Comparison of ENCODE assay signal across 7 mouse cellular contexts in genomic region chr17:72836158-72837115, GRCm38 (mm10). TPM values are rescaled to one million over a fixed set of nuclear protein-coding genes. Genes with fewer than 3 reads are reported as not detected.
A peak's percentile ranks its signal among the peaks of the same experiment; 100 is the strongest.
DNase-seq lines count a peak whose midpoint lies in the region; ATAC-seq lines count a peak whose summit lies in the region.

Ypel5 (plus strand) TSS chr17:72836453.

- no peaks in the 10 kb centered on the region for H3K36me3 ChIP-seq in intestine, embryonic 16.5 days (ENCODE audit: control insufficient read depth, insufficient read depth, low read length)
- H3K36me3 ChIP-seq in midbrain, embryonic 11.5 days (ENCODE audit: control insufficient read depth, insufficient read depth, low read length): no peaks in the 10 kb centered on the region

- DNase-seq in adrenal gland, adult 8-10 months: peak; percentile 98
- DNase-seq in embryo, embryonic 9.5 days (ENCODE audit: extremely low spot score): peak; percentile 99
- peak; percentile 99 for DNase-seq in gastrocnemius, postnatal 4 days (ENCODE audit: low spot score in 2 of 2)
- DNase-seq in left cerebral cortex, postnatal 36 days (ENCODE audit: low spot score in 2 of 2): peak; percentile 97 to 98
- DNase-seq in midbrain, embryonic 11.5 days (ENCODE audit: low spot score, missing footprints): peak; percentile 99
- peak; percentile 99 for DNase-seq in skeletal muscle tissue, adult 2 months (ENCODE audit: low read depth, low spot score)

- H3K9me3 ChIP-seq in intestine, embryonic 16.5 days (ENCODE audit: control insufficient read depth, low read length): no peaks in the 10 kb centered on the region
- no peaks in the 10 kb centered on the region for H3K9me3 ChIP-seq in midbrain, embryonic 11.5 days (ENCODE audit: control insufficient read depth, low read length)

- peak; percentile 98 for ATAC-seq in intestine, embryonic 16.5 days
- ATAC-seq in midbrain, embryonic 11.5 days (ENCODE audit: low FRiP score): peak; percentile 98

- H3K9ac ChIP-seq in intestine, embryonic 16.5 days (ENCODE audit: low read depth, low read length): peak within 1 kb of the TSS; percentile 97
- H3K9ac ChIP-seq in midbrain, embryonic 11.5 days (ENCODE audit: low read length): peak within 1 kb of the TSS; percentile 86

- H3K27ac ChIP-seq in intestine, embryonic 16.5 days (ENCODE audit: low read length): peak within 1 kb of the TSS; percentile 98
- H3K27ac ChIP-seq in midbrain, embryonic 11.5 days (ENCODE audit: low read depth, low read length): peak within 1 kb of the TSS; percentile 87

- peak within 1 kb of the TSS; percentile 73 for H3K4me2 ChIP-seq in intestine, embryonic 16.5 days (ENCODE audit: low read depth, low read length)
- H3K4me2 ChIP-seq in midbrain, embryonic 11.5 days: peak within 1 kb of the TSS; percentile 53

- under 1% methylated on average over 73 of the region's 93 CpGs for WGBS in intestine, embryonic 16.5 days
- WGBS in midbrain, embryonic 11.5 days: under 1% methylated on average over 64 of the region's 93 CpGs

- intact Hi-C loops in left cerebral cortex, postnatal 36 days (cut with DNase I): no loop called here

- peak within 1 kb of the TSS; percentile 98 for H3K4me3 ChIP-seq in intestine, embryonic 16.5 days (ENCODE audit: low read length)
- H3K4me3 ChIP-seq in midbrain, embryonic 11.5 days (ENCODE audit: low read depth, low read length): peak within 1 kb of the TSS; percentile 87

- no peaks in the 10 kb centered on the region for H3K27me3 ChIP-seq in intestine, embryonic 16.5 days (replicated peaks; ENCODE audit: control insufficient read depth, insufficient read depth, low read length)
- H3K27me3 ChIP-seq in midbrain, embryonic 11.5 days (ENCODE audit: control insufficient read depth, insufficient read depth, low read length): no peaks in the 10 kb centered on the region

- peaks cover 5% of the 10 kb centered on the region; the same call in 1 of the 2 replicates for H3K4me1 ChIP-seq in intestine, embryonic 16.5 days (ENCODE audit: control insufficient read depth, insufficient read depth, low read length)
- peaks cover 2% of the 10 kb centered on the region; the same call in 1 of the 2 replicates for H3K4me1 ChIP-seq in midbrain, embryonic 11.5 days (ENCODE audit: control insufficient read depth, insufficient read depth, low read length)

RNA-seq across cellular contexts. Expression of gene Ypel5, which starts in this region (rescaled TPM):
- 100 to 1,000 TPM in 1 of 4 experiments, 10 to 100 TPM in 3; 78.4 to 101 (median 92.9) TPM for total RNA-seq in adrenal gland, adult 8-10 months (2022)
- 10 to 100 TPM; 30.8 to 37.3 TPM for total RNA-seq in gastrocnemius, postnatal 4 days (2021)
- polyA plus RNA-seq in intestine, embryonic 16.5 days (2015; fragmentation: Nextera tagmentation; extraction: Ambion mirVana): 37.4 and 43.2 TPM in 2 replicates
- total RNA-seq in left cerebral cortex, postnatal 36 days (2021): 10 to 100 TPM; 83.7 to 94.6 TPM
- polyA plus RNA-seq in midbrain, embryonic 11.5 days (2014; fragmentation: Nextera tagmentation; extraction: Ambion mirVana): 64.5 and 68.0 TPM in 2 replicates

Comparison
In these comparisons a context has a peak if more than half of its experiments do, and no peak if none do; other contexts are left out.
1. Peak in every context shown above with its lines: DNase-seq, ATAC-seq, H3K4me3 ChIP-seq and H3K27ac ChIP-seq.